Mouse (Mus musculus): ENCODE data around the gene Pacrg. TPM values are rescaled to one million over a fixed set of nuclear protein-coding genes. Genes with fewer than 3 reads are reported as not detected.

Pacrg gene
- total RNA-seq, 2 experiments from 2014 or later: 1.4 to 2.2 TPM

GRCm38 (mm10) chr17:10589604-10590003, 250.5 kb downstream of the Pacrg start:
- DNase-seq: no peak
- Histone ChIP-seq H3K4me3 (no peak overlapping the region), H3K27ac (no peak overlapping the region)
- TF ChIP-seq CTCF (IDR thresholded peaks at IDR 0.05): no peak
- intact Hi-C loops (cut with DNase I): no loop called here

- H3K27ac ChIP-seq: no peak overlapping the region
- TF ChIP-seq CTCF (IDR thresholded peaks at IDR 0.05): no peak
- no peak overlapping the region for H3K4me3 ChIP-seq
- DNase-seq: no peak
- intact Hi-C loops (cut with DNase I): no loop called here
These were observed 251.2 kb downstream of the Pacrg start for GRCm38 (mm10) chr17:10588922-10589400.

- intact Hi-C loops (cut with DNase I): no loop called here
- Histone ChIP-seq H3K27ac (no peak overlapping the region), H3K4me3 (no peak overlapping the region)
- TF ChIP-seq CTCF (IDR thresholded peaks at IDR 0.05): no peak
- no peak for DNase-seq
These were observed 256.8 kb downstream of the Pacrg start for GRCm38 (mm10) chr17:10583301-10583700.

GRCm38 (mm10) chr17:10575306-10575705, 264.8 kb downstream of the Pacrg start:
- Histone ChIP-seq H3K27ac (no peak overlapping the region), H3K4me3 (no peak overlapping the region)
- no peak for DNase-seq
- intact Hi-C loops (cut with DNase I): no loop called here
- no peak for TF ChIP-seq CTCF (IDR thresholded peaks at IDR 0.05)

- no peak for TF ChIP-seq CTCF (IDR thresholded peaks at IDR 0.05)
- intact Hi-C loops (cut with DNase I): no loop called here
- no peak overlapping the region for H3K4me3 ChIP-seq
- H3K27ac ChIP-seq: no peak overlapping the region
- no peak for DNase-seq
These were observed 267.7 kb downstream of the Pacrg start for GRCm38 (mm10) chr17:10572436-10572835.

- H3K4me3 ChIP-seq: no peak overlapping the region
- H3K27ac ChIP-seq: no peak overlapping the region
- intact Hi-C loops (cut with DNase I): no loop called here
- DNase-seq: no peak
- TF ChIP-seq CTCF (IDR thresholded peaks at IDR 0.05): no peak
These were observed 270.8 kb downstream of the Pacrg start for GRCm38 (mm10) chr17:10569270-10569669.

GRCm38 (mm10) chr17:10567411-10567810, 272.7 kb downstream of the Pacrg start:
- TF ChIP-seq CTCF (IDR thresholded peaks at IDR 0.05): no peak
- DNase-seq: no peak
- intact Hi-C loops (cut with DNase I): no loop called here
- H3K4me3 ChIP-seq: no peak overlapping the region
- no peak overlapping the region for H3K27ac ChIP-seq

GRCm38 (mm10) chr17:10564191-10564590, 275.9 kb downstream of the Pacrg start:
- no peak overlapping the region for H3K27ac ChIP-seq
- no peak for DNase-seq
- H3K4me3 ChIP-seq: no peak overlapping the region
- intact Hi-C loops (cut with DNase I): no loop called here
- no peak for TF ChIP-seq CTCF (IDR thresholded peaks at IDR 0.05)

GRCm38 (mm10) chr17:10562871-10563270, 277.2 kb downstream of the Pacrg start:
- DNase-seq: no peak
- intact Hi-C loops (cut with DNase I): no loop called here
- H3K4me3 ChIP-seq: no peak overlapping the region
- no peak overlapping the region for H3K27ac ChIP-seq
- TF ChIP-seq CTCF (IDR thresholded peaks at IDR 0.05): no peak

- intact Hi-C loops (cut with DNase I): no loop called here
- no peak for DNase-seq
- Histone ChIP-seq H3K27ac (no peak overlapping the region), H3K4me3 (no peak overlapping the region)
- no peak for TF ChIP-seq CTCF (IDR thresholded peaks at IDR 0.05)
These were observed 280.1 kb downstream of the Pacrg start for GRCm38 (mm10) chr17:10560053-10560452.

GRCm38 (mm10) chr17:10558671-10559070, 281.4 kb downstream of the Pacrg start:
- Histone ChIP-seq H3K27ac (0 out of 2 replicates have a peak overlapping the region, but pooled peaks have one; percentile 0), H3K4me3 (no peak overlapping the region)
- no peak for TF ChIP-seq CTCF (IDR thresholded peaks at IDR 0.05)
- intact Hi-C loops (cut with DNase I): no loop called here
- DNase-seq: no peak

GRCm38 (mm10) chr17:10552295-10553056, 287.6 kb downstream of the Pacrg start:
- H3K4me3 ChIP-seq: no peak overlapping the region
- no peak for TF ChIP-seq CTCF (IDR thresholded peaks at IDR 0.05)
- H3K27ac ChIP-seq: peak overlapping the region; percentile 83
- intact Hi-C loops (cut with DNase I): no loop called here
- peak; percentile 52 for DNase-seq

GRCm38 (mm10) chr17:10550781-10551520, 289.2 kb downstream of the Pacrg start:
- peak overlapping the region; percentile 83 for H3K27ac ChIP-seq
- H3K4me3 ChIP-seq: no peak overlapping the region
- no peak for TF ChIP-seq CTCF (IDR thresholded peaks at IDR 0.05)
- DNase-seq: peak; percentile 46
- intact Hi-C loops (cut with DNase I): no loop called here

Data from gastrocnemius, adult 2 months (tissue).